Mouse (Mus musculus) mouse trophoblast stem cell (cell line): ENCODE data around the gene Amz1.

Source experiments
- in situ Hi-C, 2 experiments: fragments of 300-500 bp; cut with MseI, MboI; formaldehyde crosslinking; loops; 2 replicates in 1 of 2; 3 replicates in 1 of 2; pipeline ENCODE4 v1.15.1; 2025

Amz1 gene

GRCm38 (mm10) chr5:140801782-140802181 lies 77.9 kb downstream of the Amz1 start:
- in situ Hi-C loops: no loop called here

- in situ Hi-C loops: no loop called here
These were observed 82.3 kb downstream of the Amz1 start for GRCm38 (mm10) chr5:140806252-140806651.

- in situ Hi-C loops: no loop called here
These were observed 83.0 kb downstream of the Amz1 start for GRCm38 (mm10) chr5:140806939-140807338.
